Mouse (Mus musculus) left cerebral cortex, postnatal 14 days (tissue): ENCODE measurements around the gene Olfr648. TPM values are rescaled to one million over a fixed set of nuclear protein-coding genes. Genes with fewer than 3 reads are reported as not detected.
A peak's percentile ranks its signal among the peaks of the same experiment; 100 is the strongest.

ENCODE experiments used
- DNase-seq, 2 experiments: peaks; one replicate each; pipeline ENCODE4 v3.0.0; 2021 to 2022; ENCODE audit warnings: low spot score in 2 of 2, mixed read lengths in 1 of 2
- intact Hi-C: fragments of 180-260 bp; cut with DNase I; formaldehyde crosslinking; loops from one replicate; pipeline ENCODE4 v1.15.1; 2025
- long read RNA-seq, 2 experiments: library from polyadenylated mRNA; stranded (forward); transcript quantifications; one replicate each; pipeline ENCODE4 v2.0.0; 2021
- total RNA-seq, 2 experiments: library from RNA; stranded (reverse); gene quantifications; 2 replicates each; pipeline ENCODE4 v1.2.3; 2021

Gene Olfr648
- total RNA-seq, result under 1 TPM; 0.30 to 0.40 TPM
- long read RNA-seq, experiment 1, result 0 reads
- long read RNA-seq, experiment 2, result 0 reads

GRCm38 (mm10) chr7:104183292-104183691 is at the start of gene Olfr648:
Olfr648 (minus strand) TSS chr7:104183392.
- intact Hi-C loops, result no loop called here
- DNase-seq, result no peak

DNA sequence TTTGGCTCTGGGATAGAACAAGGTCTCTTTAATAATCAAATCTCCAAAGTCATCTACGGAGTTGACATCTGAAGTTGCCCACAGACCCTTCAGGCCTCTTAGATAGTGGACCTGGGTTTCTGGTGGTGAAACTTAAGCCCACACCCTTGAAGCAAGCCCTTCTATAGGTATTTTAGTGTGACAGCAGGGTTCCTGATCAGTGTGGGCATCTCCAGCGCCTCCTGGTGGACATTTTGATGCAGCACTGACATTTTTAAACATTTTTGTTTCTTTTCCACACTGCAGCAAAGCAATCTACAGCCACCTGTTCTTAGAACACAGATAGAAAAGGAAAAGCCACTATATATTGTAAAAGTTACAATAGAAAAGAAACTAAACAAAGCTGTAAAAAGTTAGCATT is 48.0 kb upstream of the Olfr648 start:
- peak; percentile 4 to 5 for DNase-seq
- intact Hi-C loops, result no loop called here

DNA sequence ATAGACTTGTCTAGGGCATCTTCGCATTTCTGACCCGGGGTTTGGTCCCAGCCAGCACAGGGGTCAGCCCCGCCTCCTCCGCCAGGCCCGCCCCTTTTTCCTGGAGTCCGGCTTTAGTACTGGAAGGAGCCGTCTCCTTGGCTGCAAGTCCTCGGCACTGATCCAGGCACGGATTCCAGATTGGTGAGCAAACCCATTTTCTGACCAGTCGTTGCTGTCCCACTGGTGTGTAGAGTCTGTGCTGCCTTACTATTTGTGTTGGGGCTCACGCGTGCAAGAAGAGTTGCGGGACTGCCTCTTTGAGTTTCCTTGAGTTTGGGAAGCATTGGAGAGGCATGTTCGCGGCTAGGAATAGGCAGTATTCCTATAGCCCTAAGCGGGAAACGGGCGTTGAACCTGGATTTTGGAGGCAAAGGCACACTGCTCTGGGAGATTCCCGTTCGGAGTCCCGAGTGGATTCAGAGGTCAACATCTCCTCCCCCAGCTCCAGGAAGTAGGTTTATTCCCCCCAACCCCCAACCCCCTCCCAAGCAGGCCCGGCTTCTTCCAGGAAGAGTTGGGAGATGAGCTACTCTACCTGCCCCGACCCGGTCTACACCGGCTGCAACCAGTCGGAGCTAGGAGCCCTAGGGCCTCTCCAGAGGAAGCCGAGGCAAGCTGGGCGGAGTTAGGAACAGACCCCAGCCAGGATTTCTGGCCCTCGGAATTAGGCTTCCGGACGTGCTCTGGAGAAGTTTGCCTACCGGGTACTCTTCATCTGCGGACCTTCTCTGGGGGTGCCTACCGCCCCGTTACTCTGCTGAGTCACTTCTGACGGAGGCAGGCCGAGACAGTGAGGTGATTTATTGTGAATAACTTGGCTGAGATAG is 35.7 kb upstream of the Olfr648 start, which contains the start of gene Trim6:
Gene Trim6, plus strand, starts transcription at position 93 of the 869 bp plus-strand sequence.
- intact Hi-C loops, result no loop called here

DNA sequence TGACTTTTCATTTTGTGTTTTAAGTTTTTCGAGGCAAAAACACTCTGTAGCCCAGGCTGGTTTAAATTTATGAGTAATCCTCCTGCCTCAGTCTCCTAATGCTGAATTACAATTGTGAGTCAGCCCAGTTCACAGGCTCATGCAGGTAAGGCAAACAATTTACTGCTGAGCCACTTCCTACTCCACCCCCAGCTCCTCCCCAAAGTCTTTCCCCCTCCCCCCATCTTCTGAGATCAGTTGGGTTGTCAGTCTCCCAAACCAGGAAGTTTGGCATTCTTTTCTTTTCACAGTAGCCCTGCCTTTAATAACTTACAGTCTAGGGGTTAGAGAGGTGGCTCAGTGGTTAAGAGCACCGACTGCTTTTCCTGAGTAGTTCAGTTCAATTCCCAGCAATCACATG is 34.7 kb upstream of the Olfr648 start:
- intact Hi-C loops, result no loop called here
- no peak for DNase-seq

More for the DNA sequence above, 35.7 kb upstream of the Olfr648 start, which contains the start of gene Trim6:
- peak in 1 of 2 experiments; percentile 6 for DNase-seq

- intact Hi-C loops, result no loop called here
- DNase-seq, result no peak
These were observed 32.9 kb upstream of the Olfr648 start for GRCm38 (mm10) chr7:104216011-104216535.

GRCm38 (mm10) chr7:104206197-104206596 is 23.0 kb upstream of the Olfr648 start:
- DNase-seq, result no peak
- intact Hi-C loops, result no loop called here

- DNase-seq, result peak; percentile 18 to 54
- intact Hi-C loops, result no loop called here
These were observed 16.6 kb upstream of the Olfr648 start for GRCm38 (mm10) chr7:104199822-104200221.

DNA sequence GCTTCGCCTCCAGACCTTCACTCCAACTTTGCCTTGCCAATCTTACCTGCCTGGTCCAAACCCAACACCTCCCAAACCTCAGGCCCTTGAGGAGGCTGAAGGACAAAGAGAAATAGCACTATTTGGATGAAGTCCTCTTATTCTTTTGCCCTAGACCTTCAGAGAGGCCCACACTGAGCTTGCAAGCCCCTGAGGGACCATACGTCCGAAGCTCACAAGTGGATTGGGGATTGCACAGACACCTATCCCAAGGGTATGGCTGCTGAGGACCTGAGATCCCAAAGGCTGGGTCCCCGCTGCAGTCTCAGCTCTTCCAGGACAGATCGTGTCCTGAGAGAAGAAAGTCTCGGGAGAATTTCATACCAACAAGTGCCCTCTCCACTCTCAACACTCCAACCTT is 12.7 kb upstream of the Olfr648 start, which contains the start of gene Olfr649:
Gene Olfr649, minus strand, starts transcription at position 101 of the 400 bp plus-strand sequence.
- no peak for DNase-seq
- intact Hi-C loops, result no loop called here

DNA sequence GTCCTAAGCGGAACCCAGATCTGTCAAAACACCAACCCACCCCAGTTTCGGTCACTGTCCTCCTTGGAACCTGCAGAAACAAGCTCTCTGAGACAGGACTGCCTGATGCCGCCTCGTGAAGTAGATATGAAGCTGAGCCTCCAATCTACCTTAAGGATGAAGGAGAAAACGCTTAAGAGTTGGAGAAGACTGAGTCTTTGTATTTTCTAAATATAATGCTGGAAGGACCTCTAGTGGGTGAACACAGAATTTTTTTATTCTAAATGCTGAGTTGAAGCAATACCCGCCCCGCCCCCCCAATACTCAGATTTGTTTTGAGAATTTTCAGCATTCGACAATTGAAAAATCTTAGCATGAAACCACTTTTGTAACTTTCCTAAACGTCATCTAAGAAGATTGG is 8.1 kb upstream of the Olfr648 start:
- DNase-seq, result peak in 1 of 2 experiments; percentile 8
- intact Hi-C loops, result no loop called here

- intact Hi-C loops, result no loop called here
- DNase-seq, result no peak
These were observed 4.1 kb downstream of the Olfr648 start for GRCm38 (mm10) chr7:104179074-104179473.

DNA sequence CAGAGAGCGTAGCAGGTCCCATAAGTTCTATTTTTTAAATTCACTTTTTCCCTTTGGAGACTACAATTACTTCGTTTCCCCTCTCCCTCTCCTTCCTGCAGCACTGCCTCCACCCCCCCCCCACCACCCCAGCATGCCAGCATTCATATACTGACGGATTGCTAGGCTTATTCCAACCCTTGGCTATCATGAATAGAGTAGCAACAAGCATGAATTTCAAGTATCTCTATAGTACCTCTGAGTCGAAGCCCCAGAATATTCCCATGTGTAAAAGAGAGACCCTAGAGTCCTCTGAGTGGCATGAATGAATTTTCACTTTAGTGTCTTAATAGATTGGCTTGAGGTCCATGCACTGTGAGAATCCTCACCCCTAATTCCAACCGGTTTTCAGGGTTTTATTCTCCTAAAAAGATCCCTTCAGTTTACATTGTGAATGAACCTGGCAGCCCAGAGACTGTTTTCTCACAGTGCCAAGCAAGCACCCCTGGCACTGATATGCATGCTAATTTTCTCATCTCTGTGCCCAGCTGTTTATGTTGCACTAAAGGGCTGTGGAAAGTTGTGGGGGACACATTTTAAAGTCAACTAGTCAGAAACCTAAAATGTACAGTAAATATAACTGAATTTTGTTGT is 4.7 kb downstream of the Olfr648 start:
- no peak for DNase-seq
- intact Hi-C loops, result no loop called here

DNA sequence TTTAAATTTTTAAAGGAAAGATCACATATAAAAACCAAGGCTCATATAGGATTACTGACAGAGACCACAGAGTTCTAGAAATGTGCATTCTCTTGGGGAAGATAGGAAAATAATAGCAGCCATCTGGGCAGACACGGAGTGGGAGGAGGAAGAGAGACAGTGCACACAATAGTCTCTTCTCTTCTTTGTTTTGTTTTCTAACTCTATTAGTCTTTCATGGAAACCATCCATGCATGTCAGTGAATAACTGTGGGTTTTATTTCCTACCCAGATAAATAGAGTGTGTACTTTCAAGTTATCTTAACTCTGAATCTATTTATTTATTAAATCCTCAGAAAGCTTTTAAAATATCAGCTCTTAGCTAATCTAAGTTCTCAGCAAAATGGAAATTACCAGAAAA is 8.1 kb downstream of the Olfr648 start:
- intact Hi-C loops, result no loop called here
- DNase-seq, result no peak

GRCm38 (mm10) chr7:104169634-104170204 is 13.5 kb downstream of the Olfr648 start:
- intact Hi-C loops, result no loop called here
- DNase-seq, result peak; percentile 6 to 26

GRCm38 (mm10) chr7:104167105-104167504 is 16.1 kb downstream of the Olfr648 start:
- DNase-seq, result no peak
- intact Hi-C loops, result no loop called here

DNA sequence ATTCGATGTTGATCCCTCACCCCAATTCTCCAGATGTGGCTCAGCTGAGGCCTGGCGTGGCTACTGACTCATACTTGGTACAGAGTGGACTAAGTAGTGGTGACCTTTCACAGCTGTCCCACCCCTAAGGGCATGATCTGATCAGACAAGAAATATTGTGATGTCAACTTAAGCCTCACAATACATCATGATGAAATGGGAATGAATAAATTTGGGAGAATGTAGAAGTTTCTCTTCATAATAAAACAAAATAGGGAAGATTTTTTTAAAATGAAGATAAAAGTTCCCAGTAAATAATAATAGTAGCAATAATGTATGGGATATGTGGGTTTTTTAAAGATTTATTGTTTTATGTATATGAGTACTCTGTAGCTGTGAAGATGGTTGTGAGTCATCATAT is 32.7 kb downstream of the Olfr648 start, which contains the start of gene Ubqlnl:
Gene Ubqlnl, minus strand, starts transcription at position 101 of the 400 bp plus-strand sequence.
- DNase-seq, result no peak
- intact Hi-C loops, result no loop called here

DNA sequence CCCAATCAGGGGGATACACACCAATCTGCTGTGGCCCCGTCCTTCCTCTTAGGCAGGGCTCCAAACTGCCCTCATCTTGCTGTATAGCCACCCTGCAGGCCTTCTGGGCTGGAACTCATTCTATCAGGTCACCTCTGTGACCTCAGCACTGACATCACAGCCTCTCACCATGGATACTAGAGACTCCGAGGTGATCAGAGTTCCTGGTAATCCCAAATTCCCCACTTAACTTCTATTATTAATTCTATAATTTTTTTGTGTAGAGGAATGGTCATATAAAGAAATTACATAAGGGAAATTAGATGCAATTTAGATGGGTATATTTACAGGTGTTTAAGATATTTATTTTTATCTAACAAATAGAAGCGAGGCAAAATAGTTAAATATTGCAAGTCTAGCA is 40.0 kb downstream of the Olfr648 start, which contains the start of gene Ubqln3:
Gene Ubqln3, minus strand, starts transcription at position 101 of the 400 bp plus-strand sequence.
- intact Hi-C loops, result no loop called here
- no peak for DNase-seq

DNA sequence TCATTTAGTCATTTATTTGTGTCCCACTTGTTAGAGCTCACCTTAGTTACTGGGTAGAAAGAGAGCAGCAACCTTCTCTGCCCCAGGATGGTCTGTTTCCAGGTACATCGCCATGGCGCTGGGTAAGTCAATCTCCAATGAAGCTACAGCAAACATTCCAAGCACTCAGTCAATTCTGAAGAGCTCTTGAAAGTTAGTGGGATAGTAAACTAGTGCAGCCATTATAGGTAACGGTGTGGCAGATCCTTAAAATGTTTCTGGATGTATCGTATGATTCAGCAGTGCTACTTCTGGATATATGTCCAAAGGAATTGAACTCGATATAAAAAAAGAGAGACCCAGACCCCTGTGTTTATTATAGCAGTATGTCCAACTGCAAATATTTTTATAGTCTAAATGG is 45.9 kb downstream of the Olfr648 start, which contains the start of gene Olfr643:
Gene Olfr643, minus strand, starts transcription at position 101 of the 400 bp plus-strand sequence.
- no peak for DNase-seq
- intact Hi-C loops, result no loop called here

- no peak for DNase-seq
- intact Hi-C loops, result no loop called here
These were observed 53.5 kb downstream of the Olfr648 start, which contains the start of gene Ubqln5 for GRCm38 (mm10) chr7:104129726-104130125. Ubqln5 (minus strand) TSS chr7:104129826.
